Mouse (Mus musculus) heart, postnatal 0 days (tissue): ENCODE results near the gene Frmd4b.

ENCODE experiments used
- CTCF ChIP-seq: IDR thresholded peaks from 2 replicates; pipeline ENCODE4 v1.5.1; 2016; ENCODE audit warnings: antibody characterized with exemption, control low read depth, low read depth
- EP300 ChIP-seq: IDR thresholded peaks from 2 replicates; pipeline ENCODE4 v1.6.1; 2016; ENCODE audit warnings: antibody characterized with exemption, low read depth

- TF ChIP-seq CTCF (peak; percentile 42), EP300 (no peak)
Measured at GRCm38 (mm10) chr6:97520566-97520965, 96.8 kb downstream of the Frmd4b start.
